ENCODE assay signal across 8 mouse cellular contexts in genomic region chr1:165616652-165617051, GRCm38 (mm10). TPM values are rescaled to one million over a fixed set of nuclear protein-coding genes. Genes with fewer than 3 reads are reported as not detected.
A peak's percentile ranks its signal among the peaks of the same experiment; 100 is the strongest.
DNase-seq lines count a peak whose midpoint lies in the region; ATAC-seq lines count a peak whose summit lies in the region.

No protein-coding gene starts in this region.

- 11% methylated on average over 7 of the region's 7 CpGs for WGBS in lung, embryonic 15.5 days
- WGBS in stomach, embryonic 14.5 days: 15% methylated on average over 7 of the region's 7 CpGs

- H3K4me3 ChIP-seq in lung, embryonic 15.5 days: no peak overlapping the region
- H3K4me3 ChIP-seq in stomach, embryonic 14.5 days (ENCODE audit: low read depth, low read length): no peak overlapping the region

- H3K4me2 ChIP-seq in lung, embryonic 15.5 days: peak overlapping the region; percentile 16; the same call in 1 of the 2 replicates
- peak overlapping the region; percentile 22; the same call in 1 of the 2 replicates for H3K4me2 ChIP-seq in stomach, embryonic 14.5 days (replicated peaks; ENCODE audit: low read depth, low read length)

- ATAC-seq in lung, embryonic 15.5 days (ENCODE audit: borderline replicate concordance, extremely low read depth, low FRiP score, low TSS enrichment): peak; percentile 48; the same call in 1 of the 2 replicates
- ATAC-seq in stomach, embryonic 14.5 days (ENCODE audit: insufficient number of reproducible peaks, insufficient read depth, low FRiP score, low read depth): no peak

- H3K4me1 ChIP-seq in lung, embryonic 15.5 days: peaks cover 56% of the 10 kb centered on the region
- H3K4me1 ChIP-seq in stomach, embryonic 14.5 days (ENCODE audit: control insufficient read depth, insufficient read depth, low read length): peaks cover 27% of the 10 kb centered on the region

- H3K27me3 ChIP-seq in lung, embryonic 15.5 days: no peaks in the 10 kb centered on the region
- H3K27me3 ChIP-seq in stomach, embryonic 14.5 days (ENCODE audit: control insufficient read depth, insufficient read depth, low read length): no peaks in the 10 kb centered on the region

- no peak overlapping the region for H3K9ac ChIP-seq in lung, embryonic 15.5 days
- H3K9ac ChIP-seq in stomach, embryonic 14.5 days (replicated peaks; ENCODE audit: low read depth, low read length): no peak overlapping the region

- no peaks in the 10 kb centered on the region for H3K9me3 ChIP-seq in lung, embryonic 15.5 days
- H3K9me3 ChIP-seq in stomach, embryonic 14.5 days (ENCODE audit: control insufficient read depth, low read depth, low read length): no peaks in the 10 kb centered on the region; the same call in 1 of the 2 replicates

- H3K27ac ChIP-seq in lung, embryonic 15.5 days: peak overlapping the region; percentile 88
- H3K27ac ChIP-seq in stomach, embryonic 14.5 days (ENCODE audit: low read length): peak overlapping the region; percentile 53; the same call in 1 of the 2 replicates

- DNase-seq in embryo, embryonic 10.5 days (ENCODE audit: low spot score): peak; percentile 53
- DNase-seq in embryo, embryonic 10 days (ENCODE audit: low spot score): no peak
- DNase-seq in lung, adult 18-20 months: no peak
- peak; percentile 68 for DNase-seq in kidney, postnatal 14 days
- no peak for DNase-seq in thymus, postnatal 10 days (ENCODE audit: low spot score in 2 of 2)
- no peak for DNase-seq in gastrocnemius, adult 8-10 months (ENCODE audit: low spot score in 2 of 2)

- peaks cover 13% of the 10 kb centered on the region for H3K36me3 ChIP-seq in lung, embryonic 15.5 days
- peaks cover 13% of the 10 kb centered on the region for H3K36me3 ChIP-seq in stomach, embryonic 14.5 days (ENCODE audit: control insufficient read depth, insufficient read depth, low read length)

RNA-seq across cellular contexts. Expression of gene Mpzl1, which starts 17.7 kb away (rescaled TPM):
- polyA plus RNA-seq in lung, embryonic 15.5 days (2015; fragmentation: Nextera tagmentation; extraction: Ambion mirVana): 193 and 203 TPM in 2 replicates
- 201 and 203 TPM in 2 replicates for polyA plus RNA-seq in stomach, embryonic 14.5 days (2014; fragmentation: Nextera tagmentation; extraction: Ambion mirVana)
- 1 to 10 TPM; 5.1 to 6.1 (median 6.0) TPM for total RNA-seq in gastrocnemius, adult 8-10 months (2022)

Comparison
In these comparisons a context has a peak if more than half of its experiments do, and no peak if none do; other contexts are left out.
1. DNase-seq: peak in embryo, embryonic 10.5 days (single experiment) and kidney, postnatal 14 days (single experiment); none in embryo, embryonic 10 days (single experiment), lung, adult 18-20 months (0 of 2), thymus, postnatal 10 days (0 of 2) and gastrocnemius, adult 8-10 months (0 of 2).